Mouse (Mus musculus): ENCODE measurements around the gene Nemp1. TPM values are rescaled to one million over a fixed set of nuclear protein-coding genes. Genes with fewer than 3 reads are reported as not detected.
A peak's percentile ranks its signal among the peaks of the same experiment; 100 is the strongest.

The Nemp1 gene
- polyA plus RNA-seq, 2 experiments: 5.5 to 5.6 TPM

- Histone ChIP-seq H3K9ac (replicated peaks) (no peak overlapping the region), H3K36me3 (replicated peaks; ENCODE audit: control insufficient read depth, insufficient read depth, low read depth) (peaks cover 2% of the 10 kb centered on the region; the same call in 1 of the 2 replicates), H3K27ac (no peak overlapping the region), H3K4me1 (replicated peaks; ENCODE audit: control insufficient read depth in 2 of 2, insufficient read depth in 2 of 2, low read length in 1 of 2) (peaks cover 0 to 13% of the 10 kb centered on the region in 2 experiments; a peak in 2 of 4 replicates), H3K4me3 (ENCODE audit: insufficient read depth in 1 of 2, low read depth in 2 of 2, low read length in 2 of 2) (no peak overlapping the region), H3K4me2 (ENCODE audit: low read depth) (no peak overlapping the region), H3K27me3 (ENCODE audit: control insufficient read depth, insufficient read depth, low read length) (peaks cover 7% of the 10 kb centered on the region), H3K9me3 (ENCODE audit: control insufficient read depth, low read length) (no peaks in the 10 kb centered on the region)
- DNase-seq (ENCODE audit: low read depth in 3 of 3, low spot score in 3 of 3) (no peak), ATAC-seq (ENCODE audit: insufficient read depth) (no peak)
- no peak for TF ChIP-seq CTCF (IDR thresholded peaks at IDR 0.05; ENCODE audit: low read depth)
- TF ChIP-seq EP300 (IDR thresholded peaks at IDR 0.05; ENCODE audit: low read depth): no peak
- WGBS (ENCODE audit: insufficient replicate concordance): 48% methylated on average over 1 of the region's 1 CpGs
These were observed 7.2 kb upstream of the Nemp1 start for GRCm38 (mm10) chr10:127659551-127659950.

- Histone ChIP-seq H3K4me3 (ENCODE audit: insufficient read depth in 1 of 2, low read depth in 2 of 2, low read length in 2 of 2) (peak overlapping the region in 1 of 2 experiments; percentile 2; a peak in 1 of 4 replicates), H3K4me2 (ENCODE audit: low read depth) (peak overlapping the region; percentile 48), H3K9me3 (ENCODE audit: control insufficient read depth, low read length) (no peaks in the 10 kb centered on the region), H3K27me3 (ENCODE audit: control insufficient read depth, insufficient read depth, low read length) (peaks cover 26% of the 10 kb centered on the region), H3K9ac (replicated peaks) (no peak overlapping the region), H3K4me1 (replicated peaks; ENCODE audit: control insufficient read depth in 2 of 2, insufficient read depth in 2 of 2, low read length in 1 of 2) (peaks cover 0 to 11% of the 10 kb centered on the region in 2 experiments; a peak in 2 of 4 replicates), H3K36me3 (replicated peaks; ENCODE audit: control insufficient read depth, insufficient read depth, low read depth) (no peaks in the 10 kb centered on the region), H3K27ac (no peak overlapping the region)
- 31% methylated on average over 14 of the region's 14 CpGs for WGBS (ENCODE audit: insufficient replicate concordance)
- ATAC-seq (ENCODE audit: insufficient read depth): no peak
- DNase-seq (ENCODE audit: low read depth in 3 of 3, low spot score in 3 of 3): no peak
- no peak for TF ChIP-seq CTCF (IDR thresholded peaks at IDR 0.05; ENCODE audit: low read depth)
- no peak for TF ChIP-seq EP300 (IDR thresholded peaks at IDR 0.05; ENCODE audit: low read depth)
These were observed 5.3 kb upstream of the Nemp1 start for GRCm38 (mm10) chr10:127661291-127661914.

- peak; percentile 38 for ATAC-seq (ENCODE audit: insufficient read depth)
- Histone ChIP-seq H3K4me3 (ENCODE audit: insufficient read depth in 1 of 2, low read depth in 2 of 2, low read length in 2 of 2) (peak overlapping the region in 1 of 2 experiments; percentile 2; a peak in 1 of 4 replicates), H3K27ac (no peak overlapping the region), H3K27me3 (ENCODE audit: control insufficient read depth, insufficient read depth, low read length) (peaks cover 33% of the 10 kb centered on the region), H3K9me3 (ENCODE audit: control insufficient read depth, low read length) (no peaks in the 10 kb centered on the region), H3K4me2 (ENCODE audit: low read depth) (peak overlapping the region; percentile 48), H3K36me3 (replicated peaks; ENCODE audit: control insufficient read depth, insufficient read depth, low read depth) (no peaks in the 10 kb centered on the region), H3K9ac (replicated peaks) (no peak overlapping the region), H3K4me1 (replicated peaks; ENCODE audit: control insufficient read depth in 2 of 2, insufficient read depth in 2 of 2, low read length in 1 of 2) (peaks cover 0 to 11% of the 10 kb centered on the region in 2 experiments; a peak in 2 of 4 replicates)
- no peak for DNase-seq (ENCODE audit: low read depth in 3 of 3, low spot score in 3 of 3)
- WGBS (ENCODE audit: insufficient replicate concordance): 8% methylated on average over 16 of the region's 16 CpGs
- TF ChIP-seq EP300 (IDR thresholded peaks at IDR 0.05; ENCODE audit: low read depth) (no peak), CTCF (IDR thresholded peaks at IDR 0.05; ENCODE audit: low read depth) (no peak)
These were observed 4.6 kb upstream of the Nemp1 start for GRCm38 (mm10) chr10:127661915-127662663.

GRCm38 (mm10) chr10:127662666-127663253 is 3.9 kb upstream of the Nemp1 start:
- ATAC-seq (ENCODE audit: insufficient read depth) (0 out of 2 replicates have a peak, but pooled peaks have one; percentile 1), DNase-seq (ENCODE audit: low read depth in 3 of 3, low spot score in 3 of 3) (no peak)
- 33% methylated on average over 19 of the region's 19 CpGs for WGBS (ENCODE audit: insufficient replicate concordance)
- H3K27ac ChIP-seq: no peak overlapping the region
- no peak overlapping the region for H3K4me3 ChIP-seq (ENCODE audit: insufficient read depth in 1 of 2, low read depth in 2 of 2, low read length in 2 of 2)
- H3K4me1 ChIP-seq (replicated peaks; ENCODE audit: control insufficient read depth in 2 of 2, insufficient read depth in 2 of 2, low read length in 1 of 2): peaks cover 0 to 11% of the 10 kb centered on the region in 2 experiments; a peak in 2 of 4 replicates
- H3K36me3 ChIP-seq (replicated peaks; ENCODE audit: control insufficient read depth, insufficient read depth, low read depth): no peaks in the 10 kb centered on the region
- TF ChIP-seq CTCF (IDR thresholded peaks at IDR 0.05; ENCODE audit: low read depth) (peak; percentile 56), EP300 (IDR thresholded peaks at IDR 0.05; ENCODE audit: low read depth) (no peak)
- H3K27me3 ChIP-seq (ENCODE audit: control insufficient read depth, insufficient read depth, low read length): peaks cover 39% of the 10 kb centered on the region
- H3K9me3 ChIP-seq (ENCODE audit: control insufficient read depth, low read length): no peaks in the 10 kb centered on the region
- no peak overlapping the region for H3K9ac ChIP-seq (replicated peaks)
- H3K4me2 ChIP-seq (ENCODE audit: low read depth): peak overlapping the region; percentile 48

- 48% methylated on average over 5 of the region's 5 CpGs for WGBS (ENCODE audit: insufficient replicate concordance)
- H3K4me1 ChIP-seq (replicated peaks; ENCODE audit: control insufficient read depth in 2 of 2, insufficient read depth in 2 of 2, low read length in 1 of 2): peaks cover 0 to 11% of the 10 kb centered on the region in 2 experiments; a peak in 2 of 4 replicates
- no peaks in the 10 kb centered on the region for H3K36me3 ChIP-seq (replicated peaks; ENCODE audit: control insufficient read depth, insufficient read depth, low read depth)
- H3K4me3 ChIP-seq (ENCODE audit: insufficient read depth in 1 of 2, low read depth in 2 of 2, low read length in 2 of 2): no peak overlapping the region
- H3K9me3 ChIP-seq (ENCODE audit: control insufficient read depth, low read length): no peaks in the 10 kb centered on the region
- H3K4me2 ChIP-seq (ENCODE audit: low read depth): no peak overlapping the region
- no peak overlapping the region for H3K9ac ChIP-seq (replicated peaks)
- H3K27ac ChIP-seq: no peak overlapping the region
- H3K27me3 ChIP-seq (ENCODE audit: control insufficient read depth, insufficient read depth, low read length): peaks cover 48% of the 10 kb centered on the region
- TF ChIP-seq CTCF (IDR thresholded peaks at IDR 0.05; ENCODE audit: low read depth): no peak
- no peak for TF ChIP-seq EP300 (IDR thresholded peaks at IDR 0.05; ENCODE audit: low read depth)
- ATAC-seq (ENCODE audit: insufficient read depth) (no peak), DNase-seq (ENCODE audit: low read depth in 3 of 3, low spot score in 3 of 3) (no peak)
These were observed 3.1 kb upstream of the Nemp1 start for GRCm38 (mm10) chr10:127663590-127663989.

Measured in liver, embryonic 14.5 days (tissue).